Mouse (Mus musculus) heart, adult 9 months (tissue): ENCODE measurements at regions not wholly inside any gene's neighbourhood (a gene's known extent, or its start where the extent isn't known, plus 50 kb on each side); places are given as distances from the start of the nearest gene placed in this dataset.

ENCODE experiments used
- DNase-seq, 2 experiments: peaks; one replicate each; pipeline ENCODE4 v3.0.0; 2022; ENCODE audit warnings: low spot score in 2 of 2

- no peak for DNase-seq
These were observed 65.8 kb upstream of the Bmp2k start for GRCm38 (mm10) chr5:96931576-96932152.

- no peak for DNase-seq
These were observed 61.2 kb upstream of the Bmp2k start for GRCm38 (mm10) chr5:96936239-96936638.

- DNase-seq = no peak
These were observed 58.8 kb upstream of the Bmp2k start for GRCm38 (mm10) chr5:96938718-96939117.

GRCm38 (mm10) chr5:96939273-96939672, 58.2 kb upstream of the Bmp2k start:
- no peak for DNase-seq

- DNase-seq = peak in 1 of 2 experiments; percentile 45
These were observed 57.1 kb upstream of the Bmp2k start for GRCm38 (mm10) chr5:96940170-96941086.

- DNase-seq = no peak
These were observed 56.4 kb upstream of the Bmp2k start for GRCm38 (mm10) chr5:96941087-96941468.

GRCm38 (mm10) chr5:96941518-96941917, 56.0 kb upstream of the Bmp2k start:
- no peak for DNase-seq
